Mouse (Mus musculus) spleen, adult 2 months (tissue): ENCODE measurements around the gene Stx19. TPM values are rescaled to one million over a fixed set of nuclear protein-coding genes. Genes with fewer than 3 reads are reported as not detected.

ENCODE experiments used
- DNase-seq, 2 experiments: peaks; one replicate each; pipeline versions ENCODE4 v3.0.0 to v3.0.0-alpha.2; 2012 to 2021; ENCODE audit warnings: low spot score in 2 of 2, low read depth in 1 of 2
- H3K27ac ChIP-seq: fragments of 200-500 bp; 2 replicates; pipeline ENCODE4 v1.5.1; 2012; ENCODE audit warnings: low read length, inconsistent platforms; ENCODE audit not compliant: insufficient read depth
- H3K27me3 ChIP-seq: fragments of 200-500 bp; 2 replicates; pipeline ENCODE4 v1.6.1; 2012; ENCODE audit warnings: mild to moderate bottlenecking, moderate library complexity, low read length, inconsistent platforms; ENCODE audit not compliant: control insufficient read depth, insufficient read depth
- H3K36me3 ChIP-seq: fragments of 200-500 bp; 2 replicates; pipeline ENCODE4 v1.6.1; 2012; ENCODE audit warnings: mild to moderate bottlenecking, low read length, inconsistent platforms; ENCODE audit not compliant: control insufficient read depth, insufficient read depth
- H3K4me1 ChIP-seq: fragments of 200-500 bp; 2 replicates; pipeline ENCODE4 v1.6.1; 2011; ENCODE audit warnings: inconsistent platforms; ENCODE audit not compliant: control insufficient read depth, insufficient read depth, insufficient read length
- H3K4me3 ChIP-seq: fragments of 200-500 bp; 2 replicates; pipeline ENCODE4 v1.5.1; 2011; ENCODE audit warnings: mild to moderate bottlenecking, inconsistent platforms; ENCODE audit not compliant: insufficient read depth, insufficient read length; ENCODE audit errors: extremely low read depth
- CTCF ChIP-seq: fragments of 200-500 bp; IDR thresholded peaks from 2 replicates; pipeline ENCODE4 v1.5.1; 2011; ENCODE audit warnings: mild to moderate bottlenecking, inconsistent platforms; ENCODE audit not compliant: insufficient read depth, insufficient read length, insufficient replicate concordance; ENCODE audit errors: extremely low read depth
- POLR2A ChIP-seq: fragments of 200-500 bp; IDR thresholded peaks from 2 replicates; pipeline ENCODE4 v1.6.1; 2011; ENCODE audit warnings: low read depth, low read length, inconsistent platforms
- WGBS: fragments of 180-500 bp; shearing (Covaris S2); methylation state at CpG from one replicate; pipeline ENCODE4 v1.1.7; 2018; 5-methylcytosine and 5-hydroxymethylcytosine counted together
- polyA plus RNA-seq: library from polyadenylated mRNA; depleted of rRNA; stranded (reverse); fragments of >200 nt; gene quantifications from 2 replicates; pipeline ENCODE4 v1.2.3, GENCODE M21; 2012; rRNA removed

Stx19 gene
- polyA plus RNA-seq, 1 experiment: not detected

DNA sequence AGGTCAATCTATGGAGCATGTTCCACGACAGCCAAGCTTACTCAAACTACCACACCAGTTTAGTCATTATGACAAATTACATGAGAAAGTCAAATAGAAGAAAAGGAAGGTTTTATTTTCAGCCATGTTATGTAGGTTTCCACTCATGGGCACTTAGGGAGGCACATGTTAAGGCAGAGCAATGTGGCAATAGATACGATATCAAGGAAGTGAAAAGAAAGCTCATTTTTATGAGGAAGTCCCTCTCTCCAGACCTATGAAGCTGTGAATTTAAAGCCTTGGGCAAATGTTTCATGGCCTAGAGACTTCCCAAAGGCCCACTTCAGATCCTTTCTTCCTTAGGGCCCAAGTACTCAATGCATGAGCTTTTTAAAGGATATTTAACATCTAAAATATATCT lies 43.0 kb downstream of the Stx19 start:
- Histone ChIP-seq H3K36me3 (no peaks in the 10 kb centered on the region), H3K27me3 (no peaks in the 10 kb centered on the region; the same call in 1 of the 2 replicates), H3K4me3 (no peak overlapping the region), H3K27ac (no peak overlapping the region), H3K4me1 (peaks cover 6% of the 10 kb centered on the region)
- no peak for DNase-seq
- WGBS: 77% methylated on average over 2 of the region's 2 CpGs
- no peak for TF ChIP-seq POLR2A
- no peak for TF ChIP-seq CTCF

DNA sequence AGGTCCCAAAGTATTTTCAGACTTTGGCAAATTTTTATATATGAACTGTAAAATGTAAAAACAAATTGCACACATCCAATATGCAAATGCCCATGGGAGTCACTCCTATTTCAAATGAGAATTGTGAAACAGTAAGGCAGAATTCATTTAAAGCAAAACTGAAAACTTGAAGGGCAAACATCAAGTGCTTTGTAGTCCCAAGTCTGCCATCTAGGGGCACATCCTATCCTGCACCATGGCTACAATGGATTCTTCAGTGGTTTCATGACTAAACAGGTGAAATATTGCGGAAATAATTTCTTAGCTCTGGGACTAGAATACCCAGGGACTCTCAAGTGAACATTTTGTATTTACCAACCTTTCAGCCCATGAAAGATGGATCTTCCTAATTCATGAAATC lies 43.5 kb downstream of the Stx19 start:
- TF ChIP-seq CTCF (no peak), POLR2A (no peak)

DNA sequence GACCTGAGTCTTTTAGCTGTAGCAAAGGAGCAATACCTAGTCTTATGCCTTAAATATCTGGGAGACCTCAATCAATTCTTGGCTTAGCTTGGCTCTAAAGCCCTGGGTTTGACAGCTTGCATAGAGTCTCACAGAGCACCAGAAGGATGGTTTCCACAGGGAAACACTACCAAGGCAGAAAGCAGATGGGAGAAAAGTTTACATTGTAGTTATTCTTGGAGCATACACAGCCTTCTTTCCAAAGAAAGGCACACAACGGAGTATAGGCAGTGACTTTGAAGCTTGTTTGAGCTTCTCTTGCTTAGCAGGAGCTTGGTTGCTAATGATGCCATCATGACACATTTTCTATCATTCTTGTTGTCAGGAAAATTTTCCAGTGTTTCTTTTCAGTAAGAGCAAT lies 45.7 kb downstream of the Stx19 start:
- Histone ChIP-seq H3K27ac (no peak overlapping the region), H3K27me3 (no peaks in the 10 kb centered on the region), H3K36me3 (no peaks in the 10 kb centered on the region), H3K4me1 (no peaks in the 10 kb centered on the region), H3K4me3 (no peak overlapping the region)
- no peak for TF ChIP-seq CTCF
- no peak for TF ChIP-seq POLR2A
- no peak for DNase-seq
- WGBS: 87% methylated on average over 1 of the region's 1 CpGs

More for the DNA sequence above, 43.5 kb downstream of the Stx19 start:
- WGBS: 84% methylated on average over 1 of the region's 1 CpGs
- no peaks in the 10 kb centered on the region for H3K36me3 ChIP-seq
- no peaks in the 10 kb centered on the region; the same call in 1 of the 2 replicates for H3K27me3 ChIP-seq
- H3K4me3 ChIP-seq: no peak overlapping the region
- peaks cover 6% of the 10 kb centered on the region for H3K4me1 ChIP-seq
- DNase-seq: no peak
- no peak overlapping the region for H3K27ac ChIP-seq

DNA sequence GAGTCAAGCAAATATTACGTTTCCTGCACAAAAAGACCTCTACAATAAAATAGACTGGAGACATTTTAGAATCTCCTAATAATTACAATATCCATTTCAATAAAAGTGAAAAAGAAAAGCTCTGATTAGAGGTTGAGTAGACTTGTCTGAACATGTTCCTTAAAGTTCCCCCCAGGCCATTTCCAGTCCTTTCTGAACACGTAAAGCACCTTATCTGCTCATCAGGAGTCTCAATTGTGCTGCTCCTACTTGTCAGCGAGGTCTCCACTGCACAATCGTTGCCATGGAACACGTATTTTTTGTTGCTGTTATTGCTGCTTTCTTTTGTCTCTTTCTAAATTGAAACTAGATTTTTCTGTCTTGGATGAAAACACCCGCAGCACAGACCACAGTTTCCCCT lies 47.0 kb downstream of the Stx19 start:
- no peak for DNase-seq
- Histone ChIP-seq H3K36me3 (no peaks in the 10 kb centered on the region), H3K4me3 (no peak overlapping the region), H3K27ac (no peak overlapping the region), H3K4me1 (no peaks in the 10 kb centered on the region), H3K27me3 (no peaks in the 10 kb centered on the region)
- TF ChIP-seq POLR2A: no peak
- no peak for TF ChIP-seq CTCF
- 55% methylated on average over 6 of the region's 6 CpGs for WGBS

DNA sequence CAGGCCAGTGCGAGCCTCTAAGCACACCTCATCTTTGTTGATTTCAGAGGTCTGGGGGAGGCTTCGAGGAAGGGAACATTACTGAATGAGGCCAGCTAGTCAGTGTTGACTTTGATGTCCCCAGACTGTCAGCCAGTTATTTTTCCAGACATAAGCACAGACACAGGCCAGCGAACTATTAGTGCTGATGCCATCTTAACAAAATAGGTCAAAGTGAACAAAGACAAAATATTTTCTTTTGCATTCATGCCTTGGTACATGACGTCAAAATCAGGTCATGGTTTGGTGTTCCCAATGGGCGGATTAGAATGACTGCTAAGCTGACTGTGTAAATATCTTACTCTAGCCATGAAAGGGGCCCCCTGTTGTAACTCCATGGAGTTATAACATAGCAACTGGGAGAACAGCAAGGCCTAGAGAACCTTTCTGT lies 58.2 kb downstream of the Stx19 start:
- Histone ChIP-seq H3K27me3 (no peaks in the 10 kb centered on the region), H3K4me3 (no peak overlapping the region), H3K4me1 (no peaks in the 10 kb centered on the region), H3K36me3 (no peaks in the 10 kb centered on the region), H3K27ac (no peak overlapping the region)
- no peak for DNase-seq
- no peak for TF ChIP-seq POLR2A
- no peak for TF ChIP-seq CTCF
- 83% methylated on average over 5 of the region's 5 CpGs for WGBS

DNA sequence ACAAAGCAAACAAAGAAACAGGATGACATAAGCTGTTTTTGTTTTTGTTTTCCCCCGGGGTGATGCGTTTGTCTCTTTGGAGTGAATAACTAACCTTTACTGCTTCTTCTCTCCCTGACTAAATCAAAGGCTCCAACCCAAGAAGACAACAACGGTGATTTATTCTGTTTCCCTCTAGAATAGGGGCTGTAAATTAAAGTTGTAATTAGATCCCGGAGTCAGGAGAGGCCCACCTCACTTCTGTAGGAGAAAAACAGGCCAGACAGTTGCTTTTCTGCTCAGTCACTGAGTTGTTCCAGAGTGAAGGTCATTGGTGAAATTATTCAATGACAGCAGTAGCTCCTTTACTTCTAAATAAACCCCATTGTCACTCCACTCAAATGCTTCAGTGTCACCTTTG lies 58.7 kb downstream of the Stx19 start:
- 56% methylated on average over 4 of the region's 4 CpGs for WGBS
- no peaks in the 10 kb centered on the region for H3K36me3 ChIP-seq
- no peak overlapping the region for H3K4me3 ChIP-seq

More for the DNA sequence above, 58.7 kb downstream of the Stx19 start:
- no peak for DNase-seq
- Histone ChIP-seq H3K4me1 (no peaks in the 10 kb centered on the region), H3K27me3 (no peaks in the 10 kb centered on the region), H3K27ac (no peak overlapping the region)
- TF ChIP-seq CTCF (no peak), POLR2A (no peak)

Other genes with a start within 250 kb of the Stx19 start
- gene Nsun3, start 27.9 kb upstream of the Stx19 start, polyA plus RNA-seq: 4.9 and 6.3 TPM in 2 replicates
- gene Arl13b, start 32.4 kb downstream of the Stx19 start, polyA plus RNA-seq: 1.5 and 2.1 TPM in 2 replicates
- 2.5 and 2.7 TPM in 2 replicates for gene Pros1, start 39.6 kb downstream of the Stx19 start, polyA plus RNA-seq